Mouse (Mus musculus): ENCODE results near the gene Rgs12. TPM values are rescaled to one million over a fixed set of nuclear protein-coding genes. Genes with fewer than 3 reads are reported as not detected.

Rgs12 gene
- polyA plus RNA-seq, 1 experiment from 2014 or later, result 28.9 TPM

GRCm38 (mm10) chr5:35010656-35011055, 61.4 kb downstream of the Rgs12 start:
- H3K36me3 ChIP-seq, result peaks cover 33% of the 10 kb centered on the region
- no peak overlapping the region for H3K9ac ChIP-seq
- no peak overlapping the region for H3K27ac ChIP-seq (replicated peaks)
- ATAC-seq (ENCODE audit: extremely low read depth, insufficient number of reproducible peaks, low FRiP score, low TSS enrichment), result no peak
- H3K4me2 ChIP-seq, result no peak overlapping the region
- H3K27me3 ChIP-seq (replicated peaks), result no peaks in the 10 kb centered on the region
- no peak overlapping the region for H3K4me3 ChIP-seq
- H3K9me3 ChIP-seq, result no peaks in the 10 kb centered on the region
- peaks cover 13% of the 10 kb centered on the region for H3K4me1 ChIP-seq
- 68% methylated on average over 5 of the region's 5 CpGs for WGBS

DNA sequence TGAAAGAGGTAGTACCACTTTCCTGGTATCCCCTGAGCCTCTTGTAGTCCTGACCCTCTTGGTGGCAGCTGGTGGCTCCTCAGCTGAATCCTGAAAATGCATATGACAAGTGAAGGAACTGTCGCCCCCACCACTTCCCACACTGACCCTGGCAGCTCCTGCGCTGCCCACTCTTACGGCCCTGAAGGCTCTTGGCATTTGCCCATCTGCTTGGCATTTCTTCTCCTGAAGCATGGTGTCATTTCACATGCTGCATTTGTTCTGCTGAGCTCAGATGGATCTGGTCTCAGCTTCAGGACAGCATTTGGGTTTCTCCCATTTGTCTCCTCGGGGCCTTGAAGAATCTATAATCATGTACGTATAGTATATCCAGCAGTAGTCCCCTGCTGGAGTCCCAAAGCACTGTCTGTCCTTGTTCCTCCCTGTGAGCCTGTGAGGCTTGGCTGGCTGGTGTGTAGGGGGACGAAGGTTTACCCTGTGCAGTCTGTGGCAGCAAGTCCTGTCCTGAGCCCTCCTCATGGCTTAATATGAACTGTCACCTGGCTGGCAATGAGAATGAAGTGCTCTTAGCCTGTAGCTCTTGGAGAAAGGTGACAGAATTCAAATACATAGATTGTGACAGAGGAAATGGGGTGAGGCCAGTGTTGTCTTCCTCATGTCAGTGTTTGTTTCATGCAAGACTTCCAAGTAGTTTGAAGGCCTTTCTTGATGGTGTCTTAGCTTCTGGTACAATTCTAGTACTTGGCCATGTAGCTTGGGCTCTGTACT, 62.1 kb downstream of the Rgs12 start:
- no peak for ATAC-seq (ENCODE audit: extremely low read depth, insufficient number of reproducible peaks, low FRiP score, low TSS enrichment)
- peaks cover 11% of the 10 kb centered on the region for H3K4me1 ChIP-seq

GRCm38 (mm10) chr5:35014036-35014435, 64.8 kb downstream of the Rgs12 start:
- H3K4me2 ChIP-seq, result no peak overlapping the region
- no peak overlapping the region for H3K27ac ChIP-seq (replicated peaks)

More for the DNA sequence above, 62.1 kb downstream of the Rgs12 start:
- Histone ChIP-seq H3K36me3 (peaks cover 30% of the 10 kb centered on the region), H3K4me3 (no peak overlapping the region), H3K4me2 (no peak overlapping the region), H3K9me3 (no peaks in the 10 kb centered on the region), H3K27ac (replicated peaks) (no peak overlapping the region), H3K9ac (no peak overlapping the region), H3K27me3 (replicated peaks) (no peaks in the 10 kb centered on the region)
- 91% methylated on average over 6 of the region's 6 CpGs for WGBS

GRCm38 (mm10) chr5:35019673-35020300, 70.5 kb downstream of the Rgs12 start:
- H3K27me3 ChIP-seq (replicated peaks), result no peaks in the 10 kb centered on the region
- peak overlapping the region; percentile 6; the same call in 1 of the 2 replicates for H3K9ac ChIP-seq
- peaks cover 45% of the 10 kb centered on the region for H3K36me3 ChIP-seq
- no peak overlapping the region for H3K4me3 ChIP-seq
- 52% methylated on average over 9 of the region's 9 CpGs for WGBS
- peaks cover 62% of the 10 kb centered on the region for H3K4me1 ChIP-seq
- H3K9me3 ChIP-seq, result no peaks in the 10 kb centered on the region
- H3K27ac ChIP-seq (replicated peaks), result peak overlapping the region; percentile 17; the same call in 1 of the 2 replicates
- ATAC-seq (ENCODE audit: extremely low read depth, insufficient number of reproducible peaks, low FRiP score, low TSS enrichment), result no peak
- H3K4me2 ChIP-seq, result no peak overlapping the region

More at GRCm38 (mm10) chr5:35014036-35014435, 64.8 kb downstream of the Rgs12 start:
- Histone ChIP-seq H3K36me3 (peaks cover 20% of the 10 kb centered on the region), H3K9ac (no peak overlapping the region), H3K27me3 (replicated peaks) (no peaks in the 10 kb centered on the region), H3K9me3 (no peaks in the 10 kb centered on the region), H3K4me3 (no peak overlapping the region), H3K4me1 (peaks cover 16% of the 10 kb centered on the region)
- WGBS, result 81% methylated on average over 6 of the region's 6 CpGs
- no peak for ATAC-seq (ENCODE audit: extremely low read depth, insufficient number of reproducible peaks, low FRiP score, low TSS enrichment)

- Histone ChIP-seq H3K27ac (replicated peaks) (0 out of 2 replicates have a peak overlapping the region, but pooled peaks have one; percentile 17), H3K27me3 (replicated peaks) (no peaks in the 10 kb centered on the region)
- WGBS, result 73% methylated on average over 9 of the region's 9 CpGs
These were observed 71.4 kb downstream of the Rgs12 start for GRCm38 (mm10) chr5:35020410-35021241.

GRCm38 (mm10) chr5:35024975-35025374, 75.7 kb downstream of the Rgs12 start:
- WGBS, result 20% methylated on average over 2 of the region's 2 CpGs
- Histone ChIP-seq H3K4me2 (no peak overlapping the region), H3K4me1 (peaks cover 43% of the 10 kb centered on the region), H3K9ac (no peak overlapping the region), H3K9me3 (no peaks in the 10 kb centered on the region), H3K4me3 (no peak overlapping the region), H3K27ac (replicated peaks) (no peak overlapping the region), H3K36me3 (peaks cover 96% of the 10 kb centered on the region), H3K27me3 (replicated peaks) (no peaks in the 10 kb centered on the region)
- ATAC-seq (ENCODE audit: extremely low read depth, insufficient number of reproducible peaks, low FRiP score, low TSS enrichment), result no peak

More at GRCm38 (mm10) chr5:35020410-35021241, 71.4 kb downstream of the Rgs12 start:
- Histone ChIP-seq H3K9ac (peak overlapping the region; percentile 34; the same call in 1 of the 2 replicates), H3K9me3 (no peaks in the 10 kb centered on the region), H3K36me3 (peaks cover 53% of the 10 kb centered on the region), H3K4me1 (peaks cover 62% of the 10 kb centered on the region), H3K4me3 (no peak overlapping the region), H3K4me2 (no peak overlapping the region)
- no peak for ATAC-seq (ENCODE audit: extremely low read depth, insufficient number of reproducible peaks, low FRiP score, low TSS enrichment)

- peaks cover 95% of the 10 kb centered on the region for H3K36me3 ChIP-seq
- no peak for ATAC-seq (ENCODE audit: extremely low read depth, insufficient number of reproducible peaks, low FRiP score, low TSS enrichment)
- peaks cover 5% of the 10 kb centered on the region; the same call in 1 of the 2 replicates for H3K4me1 ChIP-seq
These were observed 80.1 kb downstream of the Rgs12 start for GRCm38 (mm10) chr5:35029303-35029702.

DNA sequence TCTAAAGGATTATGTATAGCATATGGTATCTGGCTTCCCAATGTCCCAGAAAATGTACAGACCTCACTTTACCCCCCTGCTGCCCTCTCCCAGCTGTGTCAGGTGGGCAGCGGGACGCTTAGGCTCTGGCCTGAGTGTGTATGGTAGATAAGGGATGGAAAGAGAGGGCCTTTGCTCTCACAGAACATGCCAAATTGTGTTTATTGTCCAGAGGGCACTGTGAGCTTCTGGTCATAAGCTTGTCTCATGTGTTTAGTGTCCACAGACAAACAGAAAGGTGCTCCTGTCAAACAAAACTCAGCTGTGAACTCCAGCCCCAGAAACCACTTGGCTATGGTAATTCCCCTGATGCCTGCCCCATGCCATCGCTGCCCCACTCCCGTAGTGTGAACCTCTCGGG, 80.5 kb downstream of the Rgs12 start:
- H3K9ac ChIP-seq, result no peak overlapping the region
- H3K27ac ChIP-seq (replicated peaks), result no peak overlapping the region
- 84% methylated on average over 5 of the region's 5 CpGs for WGBS
- no peak for ATAC-seq (ENCODE audit: extremely low read depth, insufficient number of reproducible peaks, low FRiP score, low TSS enrichment)
- H3K27me3 ChIP-seq (replicated peaks), result no peaks in the 10 kb centered on the region
- no peak overlapping the region for H3K4me2 ChIP-seq
- peaks cover 92% of the 10 kb centered on the region for H3K36me3 ChIP-seq
- 0 out of 2 replicates have a peak, but pooled peaks cover under 1% of the 10 kb centered on the region for H3K4me1 ChIP-seq
- H3K4me3 ChIP-seq, result no peak overlapping the region
- H3K9me3 ChIP-seq, result no peaks in the 10 kb centered on the region

More at GRCm38 (mm10) chr5:35029303-35029702, 80.1 kb downstream of the Rgs12 start:
- H3K4me2 ChIP-seq, result no peak overlapping the region
- 74% methylated on average over 1 of the region's 1 CpGs for WGBS
- H3K9me3 ChIP-seq, result no peaks in the 10 kb centered on the region
- H3K27ac ChIP-seq (replicated peaks), result no peak overlapping the region
- no peaks in the 10 kb centered on the region for H3K27me3 ChIP-seq (replicated peaks)
- H3K4me3 ChIP-seq, result no peak overlapping the region
- H3K9ac ChIP-seq, result no peak overlapping the region

- WGBS, result 77% methylated on average over 5 of the region's 5 CpGs
- H3K4me3 ChIP-seq, result no peak overlapping the region
- H3K9me3 ChIP-seq, result no peaks in the 10 kb centered on the region
- H3K36me3 ChIP-seq, result peaks cover 63% of the 10 kb centered on the region
- H3K4me2 ChIP-seq, result no peak overlapping the region
- H3K27me3 ChIP-seq (replicated peaks), result no peaks in the 10 kb centered on the region
- ATAC-seq (ENCODE audit: extremely low read depth, insufficient number of reproducible peaks, low FRiP score, low TSS enrichment), result no peak
- peaks cover 13% of the 10 kb centered on the region for H3K4me1 ChIP-seq
- no peak overlapping the region for H3K9ac ChIP-seq
- H3K27ac ChIP-seq (replicated peaks), result no peak overlapping the region
These were observed 83.8 kb downstream of the Rgs12 start for GRCm38 (mm10) chr5:35033068-35033467.

DNA sequence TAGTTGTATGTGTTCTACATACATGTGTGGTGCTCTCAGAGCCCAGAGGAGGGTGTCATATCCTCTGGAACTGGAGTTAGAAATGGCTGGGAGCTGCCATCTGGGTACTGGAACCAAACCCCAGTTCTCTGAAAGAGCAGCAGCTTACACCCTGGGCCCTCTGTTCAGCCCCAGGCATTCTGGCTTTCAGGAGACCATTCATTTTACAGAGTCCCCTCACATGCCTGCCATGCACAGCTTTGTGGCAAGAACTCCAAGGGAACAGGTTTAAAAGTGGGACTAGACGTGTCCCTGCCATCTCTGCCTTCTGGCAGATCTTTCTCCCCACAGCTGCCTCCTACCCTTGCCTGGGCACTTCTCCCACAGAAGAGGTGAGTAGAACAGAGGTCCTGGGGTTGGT, 84.4 kb downstream of the Rgs12 start:
- H3K27me3 ChIP-seq (replicated peaks), result no peaks in the 10 kb centered on the region
- H3K4me1 ChIP-seq, result peaks cover 13% of the 10 kb centered on the region
- peaks cover 58% of the 10 kb centered on the region for H3K36me3 ChIP-seq
- H3K4me3 ChIP-seq, result no peak overlapping the region
- H3K27ac ChIP-seq (replicated peaks), result no peak overlapping the region
- no peak overlapping the region for H3K9ac ChIP-seq
- H3K4me2 ChIP-seq, result no peak overlapping the region
- H3K9me3 ChIP-seq, result no peaks in the 10 kb centered on the region
- WGBS, result 71% methylated on average over 1 of the region's 1 CpGs
- no peak for ATAC-seq (ENCODE audit: extremely low read depth, insufficient number of reproducible peaks, low FRiP score, low TSS enrichment)

DNA sequence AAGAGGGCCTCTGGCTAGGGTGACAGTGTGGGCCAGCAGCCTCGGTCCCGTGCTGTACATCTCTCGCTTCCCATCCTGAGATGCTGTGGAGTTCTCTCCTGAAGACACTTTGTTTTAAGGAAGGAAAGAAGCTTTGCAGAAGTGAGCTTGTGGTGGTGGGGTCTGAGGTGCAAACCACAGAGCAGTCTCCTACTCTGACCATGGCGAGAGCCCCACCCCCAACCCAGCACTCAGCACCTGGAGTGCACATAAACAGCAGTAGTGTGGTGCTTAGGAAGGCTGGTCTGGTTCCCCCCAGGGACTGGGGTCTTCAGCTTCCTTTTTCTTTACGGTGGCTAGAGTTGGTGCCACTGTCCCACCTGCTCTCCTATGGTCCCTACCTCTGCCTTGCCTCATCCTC, 85.9 kb downstream of the Rgs12 start:
- Histone ChIP-seq H3K9ac (no peak overlapping the region), H3K4me2 (no peak overlapping the region), H3K4me1 (peaks cover 13% of the 10 kb centered on the region), H3K9me3 (no peaks in the 10 kb centered on the region), H3K27me3 (replicated peaks) (no peaks in the 10 kb centered on the region), H3K36me3 (peaks cover 42% of the 10 kb centered on the region), H3K4me3 (no peak overlapping the region), H3K27ac (replicated peaks) (peak overlapping the region; percentile 69)
- no peak for ATAC-seq (ENCODE audit: extremely low read depth, insufficient number of reproducible peaks, low FRiP score, low TSS enrichment)
- 73% methylated on average over 5 of the region's 5 CpGs for WGBS

Measured in heart, embryonic 13.5 days (tissue).